Mouse (Mus musculus) cerebellum, postnatal 10 days (tissue): Measurements from ENCODE around the gene Shisa3.

ENCODE experiments used
- DNase-seq, 2 experiments: peaks; one replicate each; pipeline ENCODE4 v3.0.0; 2021; ENCODE audit warnings: mixed read lengths in 2 of 2

The Shisa3 gene

DNA sequence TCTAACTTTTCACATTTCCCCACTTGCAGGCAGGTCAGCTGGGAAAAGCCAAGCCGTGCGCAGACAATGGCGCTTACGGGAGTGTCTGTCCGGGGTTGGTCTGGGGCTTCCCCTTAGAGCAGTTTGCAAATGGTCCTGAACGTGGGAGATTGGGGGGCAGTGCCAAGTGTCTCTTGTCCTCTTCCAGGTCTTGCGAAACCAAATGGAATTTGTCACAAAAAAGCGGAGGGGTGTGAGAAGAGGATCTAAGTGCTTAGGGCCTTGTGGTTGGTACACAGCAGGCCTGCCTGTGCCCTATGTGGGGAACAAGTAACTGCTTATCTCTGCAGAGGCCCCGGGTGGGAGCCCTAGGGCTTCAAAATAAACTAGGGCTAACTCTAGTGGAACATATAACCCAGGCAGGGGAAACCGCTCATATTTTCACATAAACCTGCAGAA, 26.2 kb downstream of the Shisa3 start:
- no peak for DNase-seq

- DNase-seq = no peak
Measured at GRCm38 (mm10) chr5:67634339-67634738, 26.7 kb downstream of the Shisa3 start.

- no peak for DNase-seq
Measured at GRCm38 (mm10) chr5:67640596-67641312, 33.1 kb downstream of the Shisa3 start.

DNA sequence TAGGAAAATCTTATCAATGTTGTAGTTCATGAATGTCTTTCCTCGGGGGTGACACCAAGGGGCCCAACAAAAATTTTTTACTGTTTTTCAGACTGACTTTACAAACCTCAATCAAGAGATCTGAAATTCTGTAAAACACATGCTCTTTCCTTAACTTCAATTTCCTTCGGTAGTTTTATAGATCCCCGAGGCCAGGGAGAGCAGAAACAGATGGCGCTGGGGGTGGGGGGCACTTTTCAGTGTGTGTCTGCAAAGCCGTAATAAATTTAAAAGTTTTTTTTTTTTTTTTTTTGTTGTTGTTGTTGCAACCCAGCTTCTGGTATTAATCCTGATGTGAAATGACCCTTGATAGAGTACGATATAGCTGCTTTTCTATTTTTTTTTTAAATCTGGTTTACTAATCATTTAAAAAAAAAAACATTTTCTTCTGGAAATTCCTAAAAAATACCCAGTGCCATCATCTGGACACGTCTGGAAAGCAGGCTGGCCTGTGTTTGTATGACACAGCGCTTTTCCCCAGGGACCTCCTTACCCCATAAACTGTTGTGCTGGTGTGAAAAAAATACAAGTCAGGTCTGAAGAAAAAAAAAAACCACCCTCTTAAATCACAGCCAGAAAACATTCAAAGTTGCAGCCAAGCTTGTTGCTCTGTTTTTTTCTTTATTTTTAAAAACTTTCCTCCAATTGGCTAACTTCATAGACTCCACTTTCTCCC, 33.9 kb downstream of the Shisa3 start:
- peak in 1 of 2 experiments; percentile 10 for DNase-seq

- DNase-seq = no peak
Measured at GRCm38 (mm10) chr5:67643537-67644255, 36.0 kb downstream of the Shisa3 start.

DNA sequence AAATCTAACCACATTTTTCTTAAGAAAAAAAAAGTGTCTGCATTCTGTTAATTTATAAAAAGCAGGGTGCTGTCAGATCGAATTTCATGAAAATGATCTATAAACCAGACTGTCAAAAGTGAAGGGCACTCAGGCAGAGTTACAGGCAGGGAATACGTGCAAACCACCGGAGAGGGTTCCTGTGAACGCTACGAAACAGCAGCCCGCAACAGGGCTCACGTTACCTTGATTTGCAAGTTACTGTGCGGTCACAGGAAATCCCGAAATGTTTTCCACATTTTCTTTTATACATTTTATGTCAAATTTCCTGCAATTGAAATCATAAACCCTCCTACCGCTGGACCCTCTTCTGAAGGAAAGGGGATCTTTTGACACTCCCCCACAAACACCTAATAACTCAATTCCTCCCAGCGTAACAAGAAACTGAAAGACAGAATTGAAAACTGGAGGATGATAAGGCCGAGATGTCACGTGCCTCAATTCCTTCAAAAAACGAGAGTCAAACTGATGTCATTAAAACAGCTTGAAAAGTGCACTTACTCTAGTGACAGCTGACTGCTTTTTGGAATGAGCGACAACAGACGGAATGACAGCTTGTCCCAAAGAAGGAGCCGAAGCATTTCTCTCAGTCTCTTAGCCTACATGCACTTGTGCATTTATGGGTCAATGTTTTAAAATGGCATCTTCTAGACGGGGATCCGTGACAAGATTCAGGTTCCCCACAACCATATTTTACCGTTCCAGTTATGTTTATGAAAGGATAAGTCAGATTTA, 39.3 kb downstream of the Shisa3 start:
- no peak for DNase-seq

- peak; percentile 45 to 52 for DNase-seq
Measured at GRCm38 (mm10) chr5:67647568-67647967, 39.9 kb downstream of the Shisa3 start.

DNA sequence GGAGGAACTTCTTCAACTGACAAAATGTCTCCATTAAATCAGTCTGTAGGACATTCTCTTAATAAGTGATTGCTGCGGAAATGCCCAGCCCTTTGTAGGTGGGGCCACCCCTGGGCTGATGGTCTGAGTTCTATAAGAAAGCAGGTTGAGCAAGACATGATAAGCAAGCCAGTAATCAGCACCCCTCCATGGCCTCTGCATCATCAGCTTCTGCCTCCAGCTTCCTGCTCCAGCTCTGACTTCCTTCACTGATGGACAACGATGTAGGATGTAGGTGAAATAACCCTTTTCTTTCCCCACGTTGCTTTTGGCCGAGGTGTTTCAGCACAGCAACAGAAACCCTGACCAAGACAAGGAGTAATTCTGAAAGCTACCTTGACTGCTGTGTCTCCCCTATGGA, 41.5 kb downstream of the Shisa3 start:
- DNase-seq = no peak

DNA sequence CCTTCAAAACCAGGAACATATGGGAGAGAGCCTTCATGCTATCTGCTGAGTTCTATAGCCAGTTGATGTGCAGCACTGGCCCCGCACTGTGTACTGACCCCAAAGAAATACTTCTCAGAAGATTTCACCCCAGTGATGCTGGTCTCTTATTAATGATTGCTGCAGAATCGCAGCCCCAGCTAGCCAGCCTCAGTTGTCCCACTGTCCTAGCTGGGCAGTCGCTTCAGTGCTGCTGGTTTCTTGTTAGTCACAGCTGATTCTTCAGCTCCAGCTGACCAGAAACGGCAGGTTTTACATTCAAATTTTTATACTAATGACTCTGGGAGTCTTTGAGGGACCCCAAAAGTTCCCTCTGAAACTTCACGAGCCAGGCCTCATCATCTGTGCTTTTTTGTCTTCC, 42.3 kb downstream of the Shisa3 start:
- DNase-seq = no peak

DNA sequence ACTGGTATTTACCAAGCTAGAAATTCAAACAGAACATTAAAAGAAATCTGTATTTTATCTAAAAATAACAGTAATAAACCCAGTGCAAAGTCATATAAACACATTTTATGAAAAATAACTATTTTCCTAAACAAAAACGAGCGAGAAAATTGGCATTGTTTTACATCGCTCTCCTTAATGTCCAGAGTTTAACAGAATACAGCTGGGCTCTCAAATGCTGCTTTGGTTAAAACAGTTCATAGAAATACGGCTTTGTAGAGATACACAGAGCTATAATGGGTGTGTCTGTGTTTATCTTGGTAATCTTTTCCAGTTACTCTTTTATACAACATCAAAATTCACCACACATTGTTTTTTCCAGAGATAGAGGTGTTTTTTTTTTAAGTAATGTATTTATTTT, 44.8 kb downstream of the Shisa3 start:
- DNase-seq = no peak

- DNase-seq = no peak
Measured at GRCm38 (mm10) chr5:67653543-67653942, 45.9 kb downstream of the Shisa3 start.

GRCm38 (mm10) chr5:67654572-67654971, 46.9 kb downstream of the Shisa3 start:
- DNase-seq = peak; percentile 47 to 68

DNA sequence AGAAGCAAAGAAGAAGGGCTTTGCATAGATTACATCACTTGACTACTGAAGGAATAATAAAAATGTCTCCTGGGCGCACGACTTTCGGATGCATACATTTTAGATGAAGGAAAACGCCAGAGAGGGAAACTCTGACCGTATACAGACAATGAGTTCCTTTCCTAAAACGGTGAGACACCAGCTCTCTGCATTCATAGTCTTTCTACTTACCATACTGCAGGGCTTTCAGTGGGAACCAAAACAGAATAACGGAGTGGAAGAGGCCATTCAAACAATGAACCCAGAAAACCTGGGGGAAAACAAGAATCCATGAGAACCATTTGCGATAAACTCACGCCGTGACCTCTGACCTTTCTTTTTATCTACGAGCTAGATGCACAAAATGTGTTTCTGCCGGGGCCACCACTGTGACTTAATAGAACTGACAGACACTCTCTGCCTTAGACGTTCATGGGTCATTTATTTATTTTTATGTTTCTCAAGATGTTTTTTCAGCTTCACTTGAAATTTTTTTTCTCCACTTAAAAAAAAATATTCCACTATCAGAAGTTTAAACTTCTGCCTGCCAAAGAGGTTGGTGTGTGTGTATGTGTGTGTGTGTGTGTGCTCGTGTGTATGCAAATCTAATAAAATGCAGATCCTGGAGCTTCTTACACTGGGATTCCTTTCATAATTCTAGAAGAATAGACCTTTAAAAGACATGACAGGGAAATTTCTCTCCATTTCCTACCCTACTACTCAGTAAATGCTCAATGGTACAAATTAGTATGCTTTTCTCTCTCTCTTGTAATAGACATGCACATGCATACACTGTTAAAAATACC, 48.2 kb downstream of the Shisa3 start:
- no peak for DNase-seq

DNA sequence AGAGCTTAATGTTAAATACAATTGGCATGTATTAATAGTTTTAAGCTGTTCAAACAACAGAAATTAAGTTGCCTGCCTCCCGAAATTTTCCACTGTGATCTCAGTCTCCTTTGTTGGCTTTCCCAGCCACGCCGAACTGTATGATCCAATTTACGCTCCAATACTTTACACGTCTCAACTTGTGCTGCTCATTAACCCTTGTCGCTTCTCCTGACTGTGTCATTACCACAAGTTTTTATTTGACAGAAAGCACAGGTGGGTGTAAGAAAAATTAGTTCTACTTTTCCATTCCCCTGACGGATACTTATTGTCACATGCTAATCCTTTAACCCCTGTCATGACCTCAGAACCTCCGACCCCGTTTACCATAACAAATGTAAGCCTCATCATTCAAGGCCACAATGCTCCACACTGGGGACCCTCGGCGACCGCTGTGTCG, 49.2 kb downstream of the Shisa3 start:
- DNase-seq = no peak

DNA sequence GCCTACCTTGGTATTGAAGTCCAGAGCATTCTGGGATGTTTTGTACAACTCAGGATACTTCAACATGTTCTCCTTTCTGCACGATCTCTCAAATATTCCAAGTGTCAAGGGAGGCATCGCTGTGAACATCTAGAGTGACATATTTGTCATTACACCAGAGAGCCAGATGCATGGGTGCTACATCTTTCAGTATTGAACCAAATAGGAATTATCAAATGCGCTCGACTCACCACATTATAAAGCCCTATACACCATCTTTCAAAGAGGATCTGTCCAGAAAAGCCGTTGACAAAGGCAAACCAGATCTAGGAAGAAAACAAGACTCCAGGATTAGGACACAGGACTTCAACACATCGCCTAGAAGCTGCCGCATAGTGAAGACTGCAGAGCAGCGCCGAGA, 52.2 kb downstream of the Shisa3 start:
- DNase-seq = no peak

GRCm38 (mm10) chr5:67662715-67663114, 55.0 kb downstream of the Shisa3 start:
- DNase-seq = no peak

- peak; percentile 13 to 23 for DNase-seq
Measured at GRCm38 (mm10) chr5:67669436-67669896, 61.8 kb downstream of the Shisa3 start.

DNA sequence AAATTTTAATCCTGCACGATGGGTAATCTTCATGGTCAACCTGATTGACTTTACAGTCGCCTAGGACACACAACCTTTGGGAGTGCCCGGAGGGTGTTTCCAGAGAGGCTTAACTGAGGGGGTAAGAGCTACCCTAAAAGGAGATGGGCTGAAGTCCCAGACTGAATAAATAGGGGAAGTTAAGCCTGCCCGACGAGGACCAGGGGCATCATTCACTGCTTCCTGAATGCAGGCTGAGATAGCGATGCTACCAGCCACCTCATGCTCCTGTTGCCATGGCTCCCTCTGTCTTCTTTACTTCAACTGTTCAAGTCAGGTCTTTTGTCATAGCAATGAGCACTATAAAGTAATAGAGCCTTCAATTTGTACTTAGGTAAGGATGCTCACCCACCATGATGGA, 62.5 kb downstream of the Shisa3 start:
- no peak for DNase-seq

- no peak for DNase-seq
Measured at GRCm38 (mm10) chr5:67673008-67673407, 65.3 kb downstream of the Shisa3 start.
